Mouse (Mus musculus) ES-E14 (cell line): ENCODE results near the gene Fkrp.

Experiments used
- MAFK ChIP-seq: IDR thresholded peaks from 2 replicates; pipeline ENCODE4 v1.6.1; 2014; ENCODE audit warnings: mild to moderate bottlenecking, low read depth, low read length, inconsistent platforms; ENCODE audit not compliant: insufficient read depth
- ZC3H11A ChIP-seq: IDR thresholded peaks from 2 replicates; pipeline ENCODE4 v1.6.1; 2012; ENCODE audit warnings: low read depth, mild to moderate bottlenecking, inconsistent platforms, low read length, borderline replicate concordance

- TF ChIP-seq ZC3H11A (no peak), MAFK (no peak)
Observed at GRCm38 (mm10) chr7:16810920-16811648, 5.4 kb downstream of the Fkrp start.
